Mouse (Mus musculus): ENCODE data around the gene Tnnt2. TPM values are rescaled to one million over a fixed set of nuclear protein-coding genes. Genes with fewer than 3 reads are reported as not detected.
A peak's percentile ranks its signal among the peaks of the same experiment; 100 is the strongest.

The Tnnt2 gene
- total RNA-seq, 2 experiments from 2014 or later: 5.8 to 7.5 TPM

DNA sequence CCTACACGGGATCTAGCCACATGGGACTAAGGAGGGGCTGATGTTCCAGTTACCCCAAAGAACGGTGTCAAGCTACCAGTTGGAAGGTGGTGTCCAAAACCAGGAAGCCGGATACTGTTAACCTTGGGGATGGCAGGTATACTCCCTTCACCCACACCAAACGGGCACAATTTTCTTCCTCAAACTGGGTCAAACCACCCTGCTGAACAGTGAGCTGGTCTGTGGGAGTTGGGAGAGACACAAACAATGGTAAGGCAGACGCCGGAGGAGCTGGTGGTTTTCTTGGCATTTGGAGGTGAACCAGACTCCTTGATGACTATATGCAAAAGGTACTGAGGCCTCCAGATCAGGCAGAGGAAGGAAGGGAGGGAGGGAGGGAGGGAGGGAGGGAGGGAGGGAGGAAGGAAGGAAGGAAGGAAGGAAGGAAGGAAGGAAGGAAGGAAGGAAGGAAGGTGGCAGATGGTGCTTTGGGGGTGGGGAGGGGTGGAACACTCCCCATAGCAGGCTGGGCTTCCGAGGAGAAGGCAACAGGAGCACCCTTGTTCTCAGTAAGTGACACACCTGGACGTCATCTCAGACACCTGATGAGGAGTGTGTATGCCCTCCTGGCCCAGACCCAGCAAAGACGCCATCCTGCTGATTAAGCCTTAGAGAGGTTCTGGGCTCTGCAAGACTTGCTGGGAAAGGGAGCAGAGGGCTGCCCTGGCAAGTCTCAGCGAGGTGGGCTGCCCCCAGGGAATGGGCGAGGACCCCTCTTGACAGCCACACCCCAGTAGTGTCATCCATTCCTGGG, 55.5 kb downstream of the Tnnt2 start:
- DNase-seq (ENCODE audit: low spot score in 2 of 2): peak; percentile 27 to 46
- intact Hi-C loops (cut with DNase I): no loop called here

DNA sequence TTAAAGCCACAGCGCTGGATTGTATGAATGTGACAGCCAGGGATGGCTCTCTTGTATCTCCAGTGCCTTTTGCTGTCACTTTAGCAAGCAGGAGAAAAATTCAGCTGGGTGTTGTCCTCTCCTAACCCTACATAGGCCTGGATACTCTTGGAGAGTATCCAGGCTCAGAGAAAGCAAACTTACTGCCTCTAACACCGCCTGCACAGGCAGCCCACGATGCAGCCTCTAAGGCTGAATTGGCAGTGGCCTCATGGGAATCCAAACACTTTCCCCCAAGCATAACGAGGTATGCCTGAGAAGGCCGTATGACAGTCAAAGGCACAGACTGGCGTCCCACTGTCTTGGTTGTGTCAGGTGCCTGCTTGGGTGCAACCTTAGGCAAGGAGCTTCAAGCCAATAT, 56.1 kb downstream of the Tnnt2 start:
- intact Hi-C loops (cut with DNase I): no loop called here
- peak; percentile 20 to 39 for DNase-seq (ENCODE audit: low spot score in 2 of 2)

GRCm38 (mm10) chr1:135892764-135893163, 56.6 kb downstream of the Tnnt2 start:
- intact Hi-C loops (cut with DNase I): no loop called here
- no peak for DNase-seq (ENCODE audit: low spot score in 2 of 2)

DNA sequence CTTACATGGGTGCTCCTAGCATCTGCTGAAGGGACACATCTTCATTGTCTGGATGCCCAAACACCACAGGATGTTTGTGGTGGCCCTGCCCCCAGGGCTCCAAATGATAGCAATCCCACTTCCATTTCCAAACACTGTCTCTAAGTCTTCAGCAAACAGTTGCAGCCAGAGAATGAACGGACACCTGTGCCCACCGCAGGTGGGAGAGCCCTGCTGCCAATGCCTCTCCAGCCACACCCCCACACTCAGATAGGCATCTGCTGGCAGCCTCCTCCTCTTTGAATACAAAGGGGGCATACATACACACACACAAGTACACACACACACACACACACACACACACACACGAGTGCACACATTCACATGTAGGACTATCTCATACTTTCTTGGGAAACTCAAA, 57.2 kb downstream of the Tnnt2 start:
- intact Hi-C loops (cut with DNase I): no loop called here
- DNase-seq (ENCODE audit: low spot score in 2 of 2): no peak

DNA sequence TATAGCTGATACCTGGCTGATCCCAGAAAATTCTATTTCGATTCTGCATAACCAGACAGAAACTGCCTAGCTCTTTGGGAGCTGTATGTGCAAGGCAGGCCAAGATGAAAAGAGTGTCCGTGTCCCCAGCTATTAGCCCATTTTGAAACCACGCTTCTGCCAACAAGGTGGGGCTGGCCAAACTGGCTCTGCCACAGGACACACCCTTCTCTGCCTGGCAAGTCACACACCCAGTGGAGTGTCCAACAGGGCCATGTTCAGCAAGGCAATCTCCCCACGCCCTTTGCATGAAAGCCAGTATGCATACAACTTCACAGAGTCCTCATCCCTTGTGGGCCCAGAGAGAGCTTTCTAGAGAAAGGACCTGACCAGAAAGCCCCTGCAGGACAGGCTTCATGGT, 59.2 kb downstream of the Tnnt2 start:
- intact Hi-C loops (cut with DNase I): no loop called here
- DNase-seq (ENCODE audit: low spot score in 2 of 2): no peak

- DNase-seq (ENCODE audit: low spot score in 2 of 2): no peak
- intact Hi-C loops (cut with DNase I): no loop called here
These were observed 63.1 kb downstream of the Tnnt2 start for GRCm38 (mm10) chr1:135899295-135899694.

- intact Hi-C loops (cut with DNase I): no loop called here
- DNase-seq (ENCODE audit: low spot score in 2 of 2): no peak
These were observed 63.9 kb downstream of the Tnnt2 start for GRCm38 (mm10) chr1:135899991-135900515.

Other genes with a start within 250 kb of the Tnnt2 start
- 10 to 100 TPM; 48.9 to 69.6 TPM for gene Nav1, start 229.1 kb upstream of the Tnnt2 start, total RNA-seq (2021)
- gene Csrp1, start 116.3 kb upstream of the Tnnt2 start, total RNA-seq (2021): 100 to 1,000 TPM; 195 to 250 TPM
- gene Phlda3, start 70.2 kb upstream of the Tnnt2 start, total RNA-seq (2021): 10 to 100 TPM; 18.2 to 28.8 TPM
- 1 to 10 TPM; 2.2 to 4.8 TPM for gene Tnni1, start 56.9 kb upstream of the Tnnt2 start, total RNA-seq (2021)
- gene Lad1, start 17.8 kb upstream of the Tnnt2 start, total RNA-seq (2021): 1 to 10 TPM; 1.1 to 1.5 TPM
- gene Pkp1, start 82.9 kb downstream of the Tnnt2 start, total RNA-seq (2021): under 1 TPM; 0.39 to 0.44 TPM
- gene Igfn1, start 170.0 kb downstream of the Tnnt2 start, total RNA-seq (2021): 10 to 100 TPM; 12.8 to 16.3 TPM
- gene Tmem9, start 171.8 kb downstream of the Tnnt2 start, total RNA-seq (2021): 10 to 100 TPM; 61.4 to 63.7 TPM
- 1 to 10 TPM; 1.6 to 3.6 TPM for gene Ascl5, start 214.4 kb downstream of the Tnnt2 start, total RNA-seq (2021)
- 1 to 10 TPM in 1 of 2 experiments, under 1 TPM in 1; 0.81 to 2.3 TPM for gene Cacna1s, start 216.4 kb downstream of the Tnnt2 start, total RNA-seq (2021)

Data from left cerebral cortex, postnatal 36 days (tissue).